Mouse (Mus musculus): ENCODE measurements around the gene Olfr723. TPM values are rescaled to one million over a fixed set of nuclear protein-coding genes. Genes with fewer than 3 reads are reported as not detected.
"Not testable (repeated sequence)": the region's sequence is repeated elsewhere in the genome, so short reads cannot be mapped to it uniquely, and the experiment has no call there.

Olfr723 gene
- not detected in 2 replicates for polyA plus RNA-seq (2016; fragmentation: Nextera tagmentation; extraction: Ambion mirVana)

- H3K27ac ChIP-seq: not testable (repeated sequence)
Observed at GRCm38 (mm10) chr14:49931687-49932086, at the start of gene Olfr723. Gene Olfr723, minus strand, starts transcription at chr14:49931787.

DNA sequence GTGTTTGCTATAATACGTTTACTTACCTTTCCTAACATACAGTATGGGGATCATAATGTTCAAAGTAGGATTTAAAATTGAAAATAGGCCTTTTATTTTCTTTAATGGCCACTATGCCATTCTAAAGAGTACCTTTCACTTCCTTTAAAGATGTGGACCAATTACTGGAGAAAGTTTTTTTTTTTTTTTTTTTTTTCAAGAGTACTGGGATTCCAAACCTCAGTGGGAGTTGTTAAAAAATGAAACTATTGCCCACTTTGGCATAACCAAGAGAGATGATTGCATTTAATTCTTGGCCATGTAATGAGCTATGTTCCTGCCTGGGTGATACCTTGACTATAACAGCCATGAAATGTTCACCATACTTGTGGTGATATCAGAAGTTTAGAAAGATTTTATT, 31.6 kb upstream of the Olfr723 start, which contains the start of gene Olfr724:
Gene Olfr724, minus strand, starts transcription at position 101 of the 400 bp plus-strand sequence.
- not testable (repeated sequence) for H3K27me3 ChIP-seq (ENCODE audit: poor library complexity, severe bottlenecking); DNase-seq (ENCODE audit: extremely low spot score, low spot score); H3K4me3 ChIP-seq; H3K36me3 ChIP-seq (replicated peaks); H3K27ac ChIP-seq; H3K9me3 ChIP-seq; H3K4me1 ChIP-seq
- WGBS: 84% methylated on average over 1 of the region's 1 CpGs

More at GRCm38 (mm10) chr14:49931687-49932086, at the start of gene Olfr723:
- not testable (repeated sequence) for DNase-seq (ENCODE audit: extremely low spot score, low spot score); H3K9me3 ChIP-seq; H3K4me3 ChIP-seq; H3K4me1 ChIP-seq; H3K36me3 ChIP-seq (replicated peaks); H3K27me3 ChIP-seq (ENCODE audit: poor library complexity, severe bottlenecking)

DNA sequence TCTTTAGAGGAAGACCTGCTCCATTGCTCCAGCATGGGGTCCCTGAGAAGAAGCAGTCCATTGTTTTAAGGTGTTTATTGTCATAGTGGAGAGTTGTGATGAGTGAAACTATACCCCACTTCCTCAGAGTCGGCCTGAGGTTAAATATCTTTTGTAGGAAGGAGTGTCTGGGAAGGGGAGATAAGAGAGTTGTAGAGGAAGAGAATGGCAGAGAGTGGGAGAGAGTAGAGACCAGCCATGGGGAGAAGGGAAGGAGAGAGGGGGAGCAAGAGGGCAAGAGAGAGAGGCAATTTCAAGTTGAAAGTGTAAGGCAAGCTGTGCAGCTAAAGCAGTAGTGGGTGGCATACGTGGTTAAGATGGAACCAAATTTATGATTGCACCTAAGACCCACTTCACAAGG, 24.3 kb upstream of the Olfr723 start:
- H3K27ac ChIP-seq: no peak overlapping the region
- no peaks in the 10 kb centered on the region for H3K27me3 ChIP-seq (ENCODE audit: poor library complexity, severe bottlenecking)
- H3K36me3 ChIP-seq (replicated peaks): no peaks in the 10 kb centered on the region
- H3K4me1 ChIP-seq: no peaks in the 10 kb centered on the region
- WGBS: 72% methylated on average over 2 of the region's 2 CpGs
- H3K9me3 ChIP-seq: 0 out of 2 replicates have a peak, but pooled peaks cover 8% of the 10 kb centered on the region
- no peak for DNase-seq (ENCODE audit: extremely low spot score, low spot score)
- H3K4me3 ChIP-seq: no peak overlapping the region

- Histone ChIP-seq H3K4me1 (no peaks in the 10 kb centered on the region), H3K9me3 (no peaks in the 10 kb centered on the region), H3K27me3 (ENCODE audit: poor library complexity, severe bottlenecking) (no peaks in the 10 kb centered on the region), H3K27ac (no peak within 1 kb of the TSS), H3K4me3 (no peak within 1 kb of the TSS), H3K36me3 (replicated peaks) (no peaks in the 10 kb centered on the region)
- no peak for DNase-seq (ENCODE audit: extremely low spot score, low spot score)
Observed at GRCm38 (mm10) chr14:49901899-49902298, 29.7 kb downstream of the Olfr723 start, which contains the start of gene Olfr722. Gene Olfr722, minus strand, starts transcription at chr14:49901999.

Other genes starting within 250 kb of the Olfr723 start
- 19.8 and 20.1 TPM in 2 replicates for gene Armh4, start 148.4 kb downstream of the Olfr723 start, polyA plus RNA-seq (2016; fragmentation: Nextera tagmentation; extraction: Ambion mirVana)
- not detected in 2 replicates for gene Olfr722, start 29.8 kb downstream of the Olfr723 start, polyA plus RNA-seq (2016; fragmentation: Nextera tagmentation; extraction: Ambion mirVana)
- gene Olfr724, start 31.5 kb upstream of the Olfr723 start, polyA plus RNA-seq (2016; fragmentation: Nextera tagmentation; extraction: Ambion mirVana): not detected in 2 replicates
- gene Olfr725, start 108.6 kb upstream of the Olfr723 start, polyA plus RNA-seq (2016; fragmentation: Nextera tagmentation; extraction: Ambion mirVana): not detected in 2 replicates
- not detected in 2 replicates for gene Olfr726, start 159.2 kb upstream of the Olfr723 start, polyA plus RNA-seq (2016; fragmentation: Nextera tagmentation; extraction: Ambion mirVana)
- not detected in 2 replicates for gene Olfr727, start 191.4 kb upstream of the Olfr723 start, polyA plus RNA-seq (2016; fragmentation: Nextera tagmentation; extraction: Ambion mirVana)
- gene Olfr728, start 210.9 kb upstream of the Olfr723 start, polyA plus RNA-seq (2016; fragmentation: Nextera tagmentation; extraction: Ambion mirVana): not detected in 2 replicates
- gene Olfr729, start 221.1 kb upstream of the Olfr723 start, polyA plus RNA-seq (2016; fragmentation: Nextera tagmentation; extraction: Ambion mirVana): not detected in 2 replicates

Data from forebrain, embryonic 10.5 days (tissue).